ENCODE assay signal across 24 mouse cellular contexts in genomic region chr6:105447208-105447607, GRCm38 (mm10).
"Had no signal": no experiment of that assay in that cellular context is flagged by ENCODE, and none has a peak within 500 bp of the region (broad histone marks: within the 10 kb centered on the region; RNA-seq: fewer than 3 reads in every experiment).

No protein-coding gene starts in this region.

- H3K4me1 ChIP-seq: embryonic facial prominence, embryonic 10.5 days; embryonic facial prominence, embryonic 12.5 days; embryonic facial prominence, embryonic 13.5 days; embryonic facial prominence, embryonic 15.5 days; forebrain, embryonic 10.5 days; forebrain, embryonic 12.5 days; forebrain, embryonic 13.5 days; forebrain, embryonic 15.5 days; heart, embryonic 10.5 days had no signal

- H3K4me3 ChIP-seq: embryonic facial prominence, embryonic 10.5 days; embryonic facial prominence, embryonic 12.5 days; embryonic facial prominence, embryonic 13.5 days; embryonic facial prominence, embryonic 15.5 days; erythroblast, embryonic 14.5 days; forebrain, embryonic 10.5 days; forebrain, embryonic 12.5 days; forebrain, embryonic 13.5 days; forebrain, embryonic 15.5 days; gastrocnemius, adult 2 months; heart, adult 2 months; heart, embryonic 10.5 days had no signal

- DNase-seq: cerebellum, adult 9-11 months; cerebellum, postnatal 10 days; cerebellum, postnatal 14 days; cerebellum, postnatal 36 days; embryo, embryonic 11 days; forebrain, postnatal 0 days; gastrocnemius, adult 2 months; gastrocnemius, postnatal 10 days; gastrocnemius, postnatal 14 days; gastrocnemius, postnatal 25 days; gastrocnemius, postnatal 36 days; heart, adult 11 months; heart, adult 18-20 months; heart, adult 2 months had no signal

- H3K9ac ChIP-seq: embryonic facial prominence, embryonic 12.5 days; embryonic facial prominence, embryonic 13.5 days; embryonic facial prominence, embryonic 15.5 days; forebrain, embryonic 12.5 days; forebrain, embryonic 13.5 days; forebrain, embryonic 15.5 days; forebrain, postnatal 0 days had no signal

- H3K9me3 ChIP-seq: embryonic facial prominence, embryonic 10.5 days; embryonic facial prominence, embryonic 12.5 days; embryonic facial prominence, embryonic 13.5 days; embryonic facial prominence, embryonic 15.5 days; forebrain, embryonic 10.5 days; forebrain, embryonic 12.5 days; forebrain, embryonic 13.5 days; forebrain, embryonic 15.5 days; heart, embryonic 10.5 days had no signal

- H3K27ac ChIP-seq: embryonic facial prominence, embryonic 10.5 days; embryonic facial prominence, embryonic 12.5 days; embryonic facial prominence, embryonic 13.5 days; embryonic facial prominence, embryonic 15.5 days; forebrain, embryonic 10.5 days; forebrain, embryonic 12.5 days; forebrain, embryonic 13.5 days; forebrain, embryonic 15.5 days; gastrocnemius, adult 2 months; heart, adult 2 months; heart, embryonic 10.5 days had no signal

- H3K36me3 ChIP-seq: embryonic facial prominence, embryonic 10.5 days; embryonic facial prominence, embryonic 12.5 days; embryonic facial prominence, embryonic 13.5 days; embryonic facial prominence, embryonic 15.5 days; forebrain, embryonic 10.5 days; forebrain, embryonic 12.5 days; forebrain, embryonic 15.5 days; heart, embryonic 10.5 days had no signal

- H3K4me2 ChIP-seq: embryonic facial prominence, embryonic 12.5 days; embryonic facial prominence, embryonic 13.5 days; embryonic facial prominence, embryonic 15.5 days; forebrain, embryonic 12.5 days; forebrain, embryonic 13.5 days; forebrain, embryonic 15.5 days had no signal

- H3K27me3 ChIP-seq: embryonic facial prominence, embryonic 12.5 days; embryonic facial prominence, embryonic 13.5 days; embryonic facial prominence, embryonic 15.5 days; forebrain, embryonic 12.5 days; forebrain, embryonic 13.5 days; forebrain, embryonic 15.5 days had no signal
